Mouse (Mus musculus): ENCODE results near the gene Cbx7.
"Not testable (repeated sequence)": the region's sequence is repeated elsewhere in the genome, so short reads cannot be mapped to it uniquely, and the experiment has no call there.

Gene Cbx7

GRCm38 (mm10) chr15:79917111-79917720 is 53.7 kb downstream of the Cbx7 start:
- no peak for DNase-seq

GRCm38 (mm10) chr15:79916150-79916549 is 54.8 kb downstream of the Cbx7 start:
- no peak for DNase-seq

DNA sequence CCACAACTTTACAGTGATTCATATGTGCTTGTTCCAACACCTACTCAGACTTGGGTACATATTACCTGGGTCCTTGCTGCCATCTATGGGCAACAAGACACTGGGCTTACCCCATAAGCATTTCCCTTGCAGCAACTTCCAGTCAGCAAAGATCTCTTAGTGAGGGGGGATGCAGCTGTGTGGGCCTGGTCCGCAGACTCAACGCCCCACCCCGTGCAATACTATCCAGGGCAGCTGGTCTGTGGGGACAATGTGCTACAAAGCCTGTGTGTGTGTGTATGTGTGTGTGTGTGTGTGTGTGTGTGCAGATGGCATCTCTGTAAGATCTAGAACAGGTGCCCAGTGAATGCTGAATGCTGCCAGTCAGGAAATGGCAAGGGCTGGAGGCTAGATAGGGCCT is 56.6 kb downstream of the Cbx7 start:
- no peak for DNase-seq

GRCm38 (mm10) chr15:79913761-79914346 is 57.1 kb downstream of the Cbx7 start:
- DNase-seq = no peak

DNA sequence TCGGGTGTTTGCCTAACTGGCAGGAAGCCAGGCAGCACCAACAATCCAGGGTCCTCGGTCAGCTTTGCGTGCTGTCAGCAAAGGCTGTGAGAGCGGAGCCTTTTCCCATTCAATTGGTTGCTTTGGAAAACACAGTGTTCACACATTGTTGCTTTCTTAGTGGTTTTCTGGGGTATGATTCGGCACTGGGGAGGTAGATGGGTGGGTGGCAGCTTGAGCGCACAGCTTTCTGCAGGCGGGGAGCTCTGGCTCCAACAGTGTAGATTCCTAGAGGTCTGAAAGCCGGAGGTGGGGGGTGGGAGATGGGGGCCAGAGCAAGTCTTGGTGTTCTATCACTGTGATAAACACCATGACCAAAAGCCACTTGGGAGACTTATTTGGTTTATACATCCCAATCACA is 59.6 kb downstream of the Cbx7 start:
- DNase-seq = no peak

GRCm38 (mm10) chr15:79910812-79911211 is 60.1 kb downstream of the Cbx7 start:
- DNase-seq = not testable (repeated sequence)

GRCm38 (mm10) chr15:79909006-79909405 is 61.9 kb downstream of the Cbx7 start:
- DNase-seq = not testable (repeated sequence)

GRCm38 (mm10) chr15:79906855-79907254 is 64.1 kb downstream of the Cbx7 start:
- no peak for DNase-seq

DNA sequence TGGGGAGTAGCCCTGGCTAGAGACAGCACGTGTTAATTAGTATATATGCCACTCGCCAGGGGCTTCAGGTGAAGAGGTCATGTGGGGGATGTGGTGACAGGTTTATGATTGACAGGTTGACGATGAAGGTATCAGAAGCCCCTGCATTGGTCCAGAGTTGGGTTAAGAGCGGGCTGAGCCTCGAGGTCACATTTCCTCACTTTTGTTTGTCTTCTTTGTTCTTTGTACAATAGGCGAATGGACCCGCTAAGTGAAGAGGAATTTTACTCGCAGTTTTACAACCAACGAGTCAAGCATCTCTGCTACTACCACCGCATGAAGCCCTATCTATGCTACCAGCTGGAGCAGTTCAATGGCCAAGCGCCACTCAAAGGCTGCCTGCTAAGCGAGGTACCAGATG is 65.7 kb downstream of the Cbx7 start:
- no peak for DNase-seq

GRCm38 (mm10) chr15:79904678-79905077 is 66.2 kb downstream of the Cbx7 start:
- DNase-seq = not testable (repeated sequence)

DNA sequence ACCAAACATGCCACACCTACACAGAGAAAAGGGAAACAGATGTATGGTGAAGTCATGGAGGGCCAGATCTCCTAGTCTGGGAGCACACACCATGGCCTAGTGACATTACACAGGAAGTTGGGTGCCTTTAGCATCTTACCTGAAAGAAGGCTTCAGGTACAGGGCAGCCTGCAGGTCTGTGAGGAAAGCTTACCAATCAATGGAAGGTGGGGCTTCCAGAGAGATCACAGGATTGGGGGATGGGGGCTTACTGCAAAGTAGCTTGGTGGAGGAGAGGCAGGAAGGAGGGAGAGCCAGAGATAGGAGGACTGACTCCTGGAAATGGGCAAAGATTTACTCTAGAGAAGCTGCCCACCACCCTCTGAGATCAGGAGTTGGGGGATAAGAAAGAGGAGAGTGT is 67.0 kb downstream of the Cbx7 start:
- DNase-seq = no peak

- not testable (repeated sequence) for DNase-seq
Observed at GRCm38 (mm10) chr15:79903081-79903480, 67.8 kb downstream of the Cbx7 start.

- DNase-seq = no peak
Observed at GRCm38 (mm10) chr15:79901399-79901798, 69.5 kb downstream of the Cbx7 start.

DNA sequence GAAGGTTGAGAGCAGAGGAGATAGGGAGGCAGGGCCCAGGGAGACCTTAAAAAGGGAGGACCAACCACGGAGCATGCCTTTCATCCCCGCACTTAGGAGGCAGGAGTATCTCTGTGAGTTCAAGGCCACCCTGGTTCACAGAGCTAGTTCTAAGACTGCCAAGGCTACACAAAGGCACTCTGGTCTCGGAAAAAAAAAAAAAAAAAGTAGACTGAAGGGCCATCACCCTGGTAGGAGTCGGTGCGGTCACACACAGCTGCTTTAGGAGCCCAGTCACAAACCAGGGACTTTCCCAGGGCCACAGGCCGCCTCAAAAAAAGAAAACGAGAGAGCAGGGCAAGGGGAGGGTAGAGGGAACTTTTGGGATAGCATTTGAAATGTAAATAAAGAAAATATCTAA is 70.2 kb downstream of the Cbx7 start:
- DNase-seq = no peak

GRCm38 (mm10) chr15:79899828-79900510 is 71.0 kb downstream of the Cbx7 start:
- DNase-seq = no peak

- no peak for DNase-seq
Observed at GRCm38 (mm10) chr15:79898988-79899387, 71.9 kb downstream of the Cbx7 start.

GRCm38 (mm10) chr15:79896080-79896725 is 74.7 kb downstream of the Cbx7 start:
- DNase-seq = no peak

- DNase-seq = not testable (repeated sequence)
Observed at GRCm38 (mm10) chr15:79895221-79896079, 75.5 kb downstream of the Cbx7 start.

DNA sequence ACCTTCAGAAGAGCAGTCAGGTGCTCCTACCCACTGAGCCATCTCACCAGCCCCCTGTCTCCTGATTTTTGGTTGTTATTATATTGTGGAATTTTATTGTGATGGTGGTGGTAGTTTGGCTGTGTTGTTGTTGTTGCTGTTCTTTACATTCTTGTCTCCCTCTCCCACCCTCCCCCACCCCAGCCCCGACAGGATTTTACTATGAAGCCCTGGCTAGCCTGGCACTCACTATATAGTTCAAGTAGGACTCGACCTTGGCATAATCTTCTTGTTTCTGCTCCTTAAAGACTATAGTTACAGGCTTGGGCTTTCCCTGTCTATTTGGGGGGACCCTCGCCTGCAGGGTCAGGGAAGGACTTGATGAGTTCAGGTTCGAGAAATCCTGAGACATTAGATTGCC is 76.6 kb downstream of the Cbx7 start:
- no peak for DNase-seq

GRCm38 (mm10) chr15:79893824-79894123 is 77.1 kb downstream of the Cbx7 start:
- no peak for DNase-seq

DNA sequence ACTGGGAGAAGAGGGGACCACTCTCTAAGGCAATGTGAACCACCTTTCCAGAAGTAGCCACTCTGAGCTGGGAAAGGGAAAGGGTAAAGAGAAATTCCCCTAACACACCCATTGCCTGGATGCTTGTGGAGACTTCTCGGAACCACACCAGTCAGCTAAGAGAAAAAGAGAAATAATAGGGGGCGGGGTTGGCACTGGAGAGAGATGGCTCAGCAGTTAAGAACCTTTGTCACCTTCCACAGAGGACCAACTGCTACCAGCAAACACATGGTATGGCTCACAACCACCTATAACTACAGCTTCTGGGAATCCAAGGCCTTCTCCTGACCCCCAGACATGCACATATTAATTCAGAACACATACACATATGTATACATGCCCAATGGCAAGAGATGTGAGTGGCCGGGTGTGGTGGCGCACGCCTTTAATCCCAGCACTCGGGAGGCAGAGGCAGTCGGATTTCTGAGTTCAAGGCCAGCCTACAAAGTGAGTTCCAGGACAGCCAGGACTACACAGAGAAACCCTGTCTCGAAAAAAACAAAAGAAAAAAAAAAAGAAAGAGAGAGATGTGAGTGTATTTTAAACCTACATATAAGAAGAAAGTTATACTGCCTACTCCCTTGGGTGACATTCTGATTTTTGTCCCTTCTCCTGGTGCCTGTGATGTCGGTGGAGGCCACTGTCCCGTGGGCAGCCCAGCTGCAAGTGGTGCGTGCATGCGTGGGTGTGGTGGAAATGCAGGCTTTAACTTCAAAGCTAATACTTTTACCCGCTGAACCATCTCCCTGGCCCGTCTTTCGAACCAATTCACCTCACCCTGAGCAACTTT is 77.7 kb downstream of the Cbx7 start:
- DNase-seq = no peak

- peak; percentile 59 for DNase-seq
Observed at GRCm38 (mm10) chr15:79892213-79892541, 78.7 kb downstream of the Cbx7 start.

Measured in kidney, adult 18-20 months (tissue).